Mouse (Mus musculus): ENCODE data around the gene Atf7ip. TPM values are rescaled to one million over a fixed set of nuclear protein-coding genes. Genes with fewer than 3 reads are reported as not detected.

The Atf7ip gene
- total RNA-seq, 2 experiments from 2014 or later = 185 to 233 TPM

DNA sequence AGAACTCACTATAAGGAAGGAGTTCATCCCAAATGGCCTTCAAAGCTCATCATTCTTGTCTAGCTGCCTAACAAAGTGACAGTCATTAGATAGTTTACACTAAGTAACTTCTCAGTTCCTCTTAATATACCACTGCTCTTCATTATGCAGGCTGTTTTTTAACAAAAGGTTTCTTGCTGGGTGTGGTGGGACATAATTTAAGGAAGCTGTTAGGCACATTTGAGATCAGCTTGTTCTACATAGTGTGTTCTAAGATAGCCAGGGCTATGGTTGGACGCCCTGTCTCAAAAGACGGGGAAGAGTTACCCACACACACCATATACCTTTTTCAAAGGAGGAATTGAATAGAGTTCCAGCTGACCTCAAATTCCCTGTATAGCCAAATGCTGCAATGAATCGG, 21.9 kb upstream of the Atf7ip start:
- no peak for ATAC-seq (replicated peaks; ENCODE audit: low FRiP score, poor library complexity, severe bottlenecking)

DNA sequence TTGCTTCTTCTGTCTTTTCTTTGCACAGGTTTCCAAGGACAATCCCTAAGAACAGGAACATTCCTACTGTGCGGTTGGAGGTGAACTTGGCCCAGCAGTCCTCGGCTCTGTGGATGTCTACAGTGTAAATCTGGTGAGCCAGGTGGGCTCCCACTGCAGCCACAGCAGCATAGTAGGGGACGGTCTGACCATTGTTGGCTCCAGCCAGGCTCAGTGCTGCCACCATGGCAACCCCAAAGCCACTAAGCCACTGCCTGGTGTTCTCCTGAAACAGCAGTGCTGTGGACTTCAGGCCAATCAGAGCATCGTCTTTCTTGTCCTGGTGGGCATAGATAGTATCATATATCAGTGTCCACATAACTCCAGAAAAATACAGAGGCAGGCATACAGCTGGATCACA, 19.8 kb upstream of the Atf7ip start:
- no peak for ATAC-seq (replicated peaks; ENCODE audit: low FRiP score, poor library complexity, severe bottlenecking)

DNA sequence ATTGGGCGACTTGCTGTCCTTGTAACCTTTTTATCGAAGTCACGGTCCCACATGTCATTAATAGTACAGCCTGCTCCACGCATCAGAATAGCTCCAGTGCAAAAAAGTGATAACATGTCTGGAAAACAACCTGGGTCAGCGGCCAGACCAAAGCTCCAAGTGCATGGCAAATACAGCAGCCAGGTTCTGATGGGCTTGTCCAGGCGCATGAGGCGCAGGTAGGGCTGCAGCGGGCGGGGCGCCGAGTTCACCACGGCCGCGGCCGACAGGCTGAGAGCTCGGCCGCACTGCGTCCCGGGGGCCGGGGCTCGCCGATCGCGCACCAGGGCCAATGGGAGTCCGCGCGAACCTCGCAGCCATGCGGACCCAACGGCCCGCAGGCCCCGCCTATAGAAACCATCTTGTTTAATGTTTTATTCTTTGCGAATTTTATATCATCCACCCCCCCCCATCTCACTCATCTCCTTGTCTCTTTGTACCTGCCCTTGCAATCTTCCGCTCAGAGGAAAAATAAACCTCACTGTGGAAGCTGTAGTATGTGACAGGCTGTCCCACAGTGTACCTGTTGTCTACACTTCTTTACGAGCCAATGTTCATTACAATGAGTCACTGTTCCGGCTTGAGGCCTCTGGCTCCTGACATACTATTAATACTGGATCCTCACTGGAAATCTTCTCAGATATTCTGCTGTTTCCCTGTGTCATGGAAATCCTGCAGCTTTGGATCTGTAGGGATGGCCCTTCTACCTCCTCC, 19.0 kb upstream of the Atf7ip start:
- ATAC-seq (replicated peaks; ENCODE audit: low FRiP score, poor library complexity, severe bottlenecking) = no peak

DNA sequence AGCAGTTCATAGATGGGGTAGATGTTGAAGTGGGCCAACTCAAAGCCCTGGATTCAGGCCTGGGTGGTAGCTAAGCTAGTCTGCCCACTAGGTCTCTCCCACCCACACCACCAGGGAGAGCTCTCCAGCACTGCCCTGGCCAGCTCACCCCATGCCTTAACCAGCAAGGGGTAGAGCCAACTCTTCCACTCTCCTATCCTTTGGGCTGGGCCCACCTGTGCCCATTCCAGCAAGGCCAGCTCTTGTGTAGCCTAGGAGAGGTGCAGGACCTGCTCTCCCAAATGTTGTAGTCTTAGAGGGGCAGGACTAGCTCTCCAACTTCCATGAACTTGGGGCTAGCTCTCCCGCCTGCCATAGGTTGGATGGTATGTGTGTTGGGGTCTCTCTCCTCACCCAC, 18.4 kb upstream of the Atf7ip start:
- no peak for ATAC-seq (replicated peaks; ENCODE audit: low FRiP score, poor library complexity, severe bottlenecking)

DNA sequence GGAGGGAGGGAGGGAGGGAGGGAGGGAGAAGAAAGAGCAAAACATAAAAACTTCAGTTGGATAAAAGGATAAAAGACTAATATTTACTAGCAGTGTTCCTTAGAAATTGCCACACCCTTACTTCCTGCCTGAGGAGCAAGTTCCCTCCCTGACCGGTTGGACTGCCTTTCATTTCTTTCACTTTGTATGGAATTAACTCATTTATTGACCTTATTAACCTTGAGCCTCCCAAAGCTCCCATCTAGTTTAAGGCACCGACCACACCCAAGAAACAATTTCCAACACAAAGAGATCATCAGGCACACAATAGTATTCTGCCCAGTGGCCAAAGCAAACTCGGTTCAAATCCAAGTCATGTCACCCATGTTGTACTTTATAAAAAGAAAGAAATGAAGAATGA, 16.1 kb upstream of the Atf7ip start:
- no peak for ATAC-seq (replicated peaks; ENCODE audit: low FRiP score, poor library complexity, severe bottlenecking)

DNA sequence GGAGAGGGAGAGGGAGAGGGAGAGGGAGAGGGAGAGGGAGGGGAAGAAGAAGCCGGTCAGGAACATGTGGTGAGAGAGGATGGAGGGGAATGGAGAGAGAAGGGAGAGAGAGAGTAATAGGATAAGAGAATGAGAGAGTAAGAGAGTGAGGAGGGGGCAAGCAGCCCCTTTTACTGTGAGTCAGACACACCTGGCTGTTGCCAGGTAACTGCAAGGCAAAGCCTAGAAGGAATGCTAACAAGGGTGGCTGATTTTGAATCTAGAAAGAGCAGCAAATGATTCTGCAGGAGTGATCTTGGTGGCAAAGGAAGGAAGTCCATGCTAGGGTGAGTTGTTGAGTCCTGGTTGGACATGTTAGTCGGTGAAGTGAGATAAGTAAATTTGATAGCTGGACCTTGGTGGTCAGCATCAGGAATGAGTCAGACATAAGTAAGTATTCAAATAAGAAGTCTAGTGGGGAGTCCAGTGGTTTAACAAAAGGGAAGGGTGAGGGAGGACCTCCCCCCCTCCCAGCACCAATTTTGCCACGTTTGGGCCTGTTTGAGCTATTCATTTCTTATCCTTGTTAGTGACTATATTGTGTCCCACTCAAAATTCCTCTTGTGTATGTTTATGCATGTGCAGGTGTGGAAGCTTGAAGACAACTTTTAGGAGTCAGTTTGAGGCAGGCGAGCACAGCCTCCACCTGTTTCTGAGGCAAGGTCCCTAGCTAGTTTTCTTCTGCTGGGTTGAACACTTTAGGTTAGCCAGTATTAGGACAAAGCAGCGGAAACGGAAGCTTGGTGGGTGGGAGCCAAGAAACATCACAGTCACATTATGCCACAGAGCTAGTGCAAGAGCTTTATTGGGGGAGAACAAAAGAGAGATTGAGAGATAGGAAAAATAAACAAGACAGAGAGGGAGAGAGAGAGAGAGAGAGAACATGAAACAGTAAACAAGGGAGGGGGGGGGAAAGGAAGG, 15.2 kb upstream of the Atf7ip start:
- ATAC-seq (replicated peaks; ENCODE audit: low FRiP score, poor library complexity, severe bottlenecking) = no peak

DNA sequence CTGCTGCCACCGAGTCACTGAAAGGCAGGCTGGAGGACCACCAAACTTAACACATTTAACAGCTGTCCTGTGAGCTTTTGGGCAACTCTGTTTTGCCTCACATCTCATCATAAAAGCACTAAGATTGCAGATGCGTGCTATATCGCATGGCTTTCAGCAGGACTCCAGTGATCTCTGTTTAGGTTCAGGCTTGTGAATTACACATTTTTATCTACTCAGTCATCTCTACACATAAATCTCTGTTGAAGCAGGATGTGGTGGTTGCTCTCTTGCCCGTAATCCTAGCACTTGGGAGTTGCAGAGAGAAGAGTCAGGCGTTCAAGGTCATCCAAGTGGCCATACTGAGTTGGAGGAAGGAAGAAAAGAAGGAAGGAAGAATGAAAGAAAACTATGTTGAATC, 14.3 kb upstream of the Atf7ip start:
- ATAC-seq (replicated peaks; ENCODE audit: low FRiP score, poor library complexity, severe bottlenecking) = no peak

DNA sequence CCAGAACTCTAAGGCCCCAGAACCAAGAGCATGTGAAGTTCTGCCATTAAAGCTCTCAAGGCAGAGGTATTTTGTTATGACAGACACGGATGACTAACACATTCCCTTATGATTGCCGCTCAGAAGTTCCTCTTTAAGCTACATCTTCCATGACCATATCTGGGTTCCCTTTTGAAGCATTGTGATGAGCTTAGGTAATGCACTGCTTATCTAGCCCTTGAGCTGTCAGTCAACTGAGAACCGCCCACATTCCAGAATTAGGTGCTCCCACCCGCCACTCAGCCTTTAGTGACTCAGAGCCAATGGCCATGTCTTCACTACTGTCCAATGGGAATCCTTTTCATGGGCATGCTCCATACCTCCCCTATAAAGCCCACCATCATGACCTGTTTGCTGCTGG, 13.7 kb upstream of the Atf7ip start:
- no peak for ATAC-seq (replicated peaks; ENCODE audit: low FRiP score, poor library complexity, severe bottlenecking)

DNA sequence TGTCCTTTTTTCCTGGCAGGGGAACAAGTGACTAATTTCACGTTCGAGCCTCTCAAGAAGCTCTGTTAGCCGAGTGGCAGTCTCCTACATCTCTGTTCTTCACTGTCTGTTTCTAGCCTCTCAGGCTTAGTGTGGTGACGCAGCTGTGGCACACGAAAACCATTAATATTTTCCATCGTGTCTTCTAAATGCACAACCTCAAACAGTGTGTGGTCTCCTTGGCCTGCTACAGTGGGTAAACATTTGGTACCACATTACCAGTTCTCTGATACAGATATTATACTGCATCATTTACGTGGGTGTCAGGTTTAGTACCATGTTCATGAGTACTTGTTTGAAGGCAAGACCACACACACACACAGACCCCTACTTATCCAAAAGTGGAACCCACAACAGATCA, 12.5 kb upstream of the Atf7ip start:
- no peak for ATAC-seq (replicated peaks; ENCODE audit: low FRiP score, poor library complexity, severe bottlenecking)

DNA sequence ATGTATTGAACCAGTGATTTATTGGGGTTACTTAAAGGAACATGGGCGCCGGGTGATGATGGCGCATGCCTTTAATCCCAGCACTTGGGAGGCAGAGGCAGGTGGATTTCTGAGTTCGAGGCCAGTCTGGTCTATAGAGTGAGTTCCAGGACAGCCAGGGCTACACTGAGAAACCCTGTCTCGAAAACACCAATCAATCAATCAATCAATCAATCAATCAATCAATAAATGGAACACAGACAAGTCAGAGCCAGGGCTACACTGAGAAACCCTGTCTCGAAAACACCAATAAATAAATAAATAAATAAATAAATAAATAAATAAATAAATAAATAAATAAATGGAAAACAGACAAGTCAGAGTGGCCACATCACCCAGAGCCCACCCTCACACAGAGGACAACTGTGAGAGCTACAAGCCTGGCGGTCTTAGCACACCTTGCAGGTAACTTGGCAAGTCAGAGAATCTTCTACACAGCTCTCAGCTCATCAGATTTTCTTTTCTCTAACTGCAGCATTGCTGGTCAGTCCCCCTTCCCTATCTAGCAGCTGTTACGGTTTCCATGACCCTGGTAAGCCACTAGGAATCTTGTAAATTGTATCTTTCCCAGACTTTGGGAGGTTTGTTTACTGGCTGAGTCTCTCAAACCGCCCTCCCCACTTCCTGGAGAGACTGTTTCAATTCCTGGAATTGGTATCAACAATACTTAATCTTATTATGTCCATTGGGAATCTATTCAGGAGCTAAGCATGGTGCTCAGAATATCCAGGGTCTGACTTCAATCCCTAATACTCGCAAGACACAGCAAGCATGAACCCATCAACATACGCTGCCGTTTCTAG, 11.8 kb upstream of the Atf7ip start:
- ATAC-seq (replicated peaks; ENCODE audit: low FRiP score, poor library complexity, severe bottlenecking) = no peak

DNA sequence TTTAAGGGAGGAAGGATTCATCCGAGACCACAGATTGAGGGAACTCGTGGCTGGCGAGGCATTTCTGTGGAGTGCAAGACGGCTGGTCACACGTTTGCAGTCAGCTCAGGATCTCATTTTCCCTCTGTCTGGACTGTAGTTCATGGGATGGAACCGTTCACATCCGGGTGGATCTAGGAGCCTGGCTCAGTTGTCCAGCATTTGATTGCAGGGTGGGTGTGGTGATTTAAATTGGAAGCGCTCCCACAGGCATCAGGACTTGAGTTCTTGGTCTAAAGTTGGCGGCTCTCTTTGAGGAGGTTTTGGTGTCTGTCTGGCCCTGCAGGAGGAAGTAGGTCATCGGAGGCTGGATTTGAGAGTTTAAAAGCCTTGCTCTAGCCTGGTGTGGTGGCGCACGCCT, 10.9 kb upstream of the Atf7ip start:
- ATAC-seq (replicated peaks; ENCODE audit: low FRiP score, poor library complexity, severe bottlenecking) = no peak

DNA sequence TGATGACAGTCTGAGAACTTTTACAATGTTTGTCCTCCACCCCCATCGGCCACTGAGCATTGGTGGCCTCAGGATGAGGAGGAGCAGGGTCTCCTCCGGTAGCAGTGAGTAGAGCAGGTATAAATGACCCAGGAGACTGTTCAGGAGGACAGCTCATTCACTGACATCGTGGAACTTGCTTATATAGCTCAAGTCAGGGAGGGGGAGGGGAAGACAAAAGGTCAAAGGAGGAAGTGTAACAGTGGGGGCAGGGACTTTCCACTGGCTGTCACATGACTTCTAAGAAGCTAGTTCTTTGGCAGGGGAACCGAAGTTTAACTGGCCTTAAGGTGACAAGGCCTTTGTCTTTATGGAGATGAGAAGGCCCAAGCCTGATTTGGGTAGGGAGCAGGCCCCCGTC, 8.2 kb upstream of the Atf7ip start:
- 0 out of 2 replicates have a peak, but pooled peaks have one; percentile 33 for ATAC-seq (replicated peaks; ENCODE audit: low FRiP score, poor library complexity, severe bottlenecking)

DNA sequence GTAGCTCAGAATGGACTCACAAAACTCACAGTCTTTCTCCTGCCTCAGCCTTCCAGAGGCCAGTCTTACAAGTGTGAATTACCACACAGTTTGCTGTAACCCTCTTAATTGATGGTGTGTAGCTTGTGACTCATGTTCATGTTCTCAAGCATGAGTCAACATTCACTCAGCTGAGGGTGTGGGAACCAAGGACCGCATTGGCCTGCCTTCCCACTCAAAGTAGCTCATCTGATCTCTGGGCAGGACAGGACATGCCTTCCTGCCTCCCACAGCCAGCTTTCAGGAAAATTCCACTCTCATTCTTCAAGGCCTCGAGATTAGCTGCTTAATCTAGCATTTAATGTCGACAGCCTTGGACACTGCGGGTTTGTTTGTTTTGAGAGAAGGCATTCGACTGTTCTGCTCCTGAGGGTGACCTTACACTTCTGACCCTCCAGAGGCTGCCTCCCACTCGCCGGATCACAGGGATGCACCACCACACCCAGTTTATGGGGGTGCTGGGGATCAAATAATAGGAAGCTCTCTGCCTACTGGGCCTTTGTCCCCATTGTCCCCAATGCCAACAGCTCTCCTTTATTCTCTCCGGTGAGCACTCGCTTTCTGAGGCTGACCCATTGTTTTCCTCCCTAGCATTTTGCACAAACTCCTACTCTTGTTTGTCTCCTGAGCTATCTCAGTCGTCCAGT, 6.5 kb upstream of the Atf7ip start:
- no peak for ATAC-seq (replicated peaks; ENCODE audit: low FRiP score, poor library complexity, severe bottlenecking)

DNA sequence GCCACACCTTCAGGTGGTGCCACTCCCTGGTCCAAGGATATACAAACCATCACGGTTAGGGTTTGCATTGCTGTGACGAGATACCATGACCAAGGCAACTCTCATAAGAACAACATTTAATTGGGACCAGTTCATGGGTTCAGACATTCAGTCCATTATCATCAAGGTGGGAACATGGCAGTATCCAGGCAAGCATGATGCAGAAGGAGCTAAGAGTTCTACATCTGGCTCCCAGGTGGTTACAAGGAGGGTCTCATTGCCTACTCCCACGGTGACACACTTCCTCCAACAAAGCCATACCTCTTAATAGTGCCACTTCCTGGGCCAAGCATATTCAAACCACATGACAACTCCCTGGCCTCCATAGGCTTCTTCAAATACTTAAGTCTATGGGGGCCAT, 2.7 kb downstream of the Atf7ip start:
- no peak for ATAC-seq (replicated peaks; ENCODE audit: low FRiP score, poor library complexity, severe bottlenecking)

DNA sequence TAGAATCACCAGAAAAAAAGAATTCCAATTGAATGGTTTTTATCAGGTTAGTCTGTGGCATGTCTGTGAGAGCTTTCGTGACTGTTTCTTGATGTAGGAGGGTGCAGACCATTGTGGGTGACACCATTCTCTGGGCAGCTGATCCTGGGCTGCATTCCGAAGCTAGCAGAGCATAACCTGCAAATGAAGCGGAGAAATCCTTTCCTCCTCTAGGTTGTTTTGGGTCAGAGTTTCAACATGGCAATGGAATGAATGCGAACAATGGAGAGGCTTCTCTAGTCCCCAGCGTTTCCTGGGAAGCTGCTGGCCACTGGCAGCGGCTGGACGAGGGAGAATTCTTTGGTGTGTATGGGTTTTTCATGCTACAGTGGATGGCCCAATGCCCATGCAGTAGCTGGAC, 5.0 kb downstream of the Atf7ip start:
- ATAC-seq (replicated peaks; ENCODE audit: low FRiP score, poor library complexity, severe bottlenecking) = no peak

DNA sequence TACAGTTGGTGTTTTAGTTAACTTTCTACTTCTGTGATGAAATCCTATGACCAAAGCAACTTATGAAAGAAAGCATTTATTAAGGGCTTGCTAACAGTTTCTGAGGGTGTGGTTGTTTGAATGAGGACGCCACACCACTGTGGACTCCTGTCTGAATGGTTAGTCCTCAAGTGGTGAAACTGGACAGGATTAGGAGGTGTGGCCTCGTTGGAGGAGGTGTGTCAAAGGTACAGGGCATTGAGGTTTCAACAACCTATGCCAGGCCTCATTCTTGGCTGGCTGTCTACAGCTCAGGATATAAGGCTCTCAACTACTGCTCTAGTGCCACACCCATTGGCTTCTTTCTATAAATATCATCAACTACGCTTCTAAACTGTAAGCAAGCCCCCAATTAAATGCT, 6.4 kb downstream of the Atf7ip start:
- ATAC-seq (replicated peaks; ENCODE audit: low FRiP score, poor library complexity, severe bottlenecking) = no peak

DNA sequence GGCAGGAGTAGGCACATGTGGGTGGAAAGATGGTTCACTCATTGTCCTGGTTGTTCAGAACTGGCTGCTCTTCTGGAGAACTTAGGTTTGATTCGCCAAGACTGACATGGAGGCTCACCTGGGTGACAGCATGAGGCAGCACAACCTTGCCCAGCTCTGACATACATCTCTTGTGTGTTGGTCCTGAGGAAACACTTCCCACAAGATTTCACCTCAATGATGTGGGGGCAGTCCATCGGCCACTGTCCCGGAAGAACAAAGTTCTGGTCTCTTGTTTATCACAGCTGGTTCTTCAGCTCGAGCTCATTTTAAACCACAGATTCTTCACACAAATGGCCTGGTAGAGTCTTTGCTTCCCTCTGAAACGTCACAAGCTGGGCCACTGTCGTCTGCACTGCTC, 10.7 kb downstream of the Atf7ip start:
- ATAC-seq (replicated peaks; ENCODE audit: low FRiP score, poor library complexity, severe bottlenecking) = no peak

DNA sequence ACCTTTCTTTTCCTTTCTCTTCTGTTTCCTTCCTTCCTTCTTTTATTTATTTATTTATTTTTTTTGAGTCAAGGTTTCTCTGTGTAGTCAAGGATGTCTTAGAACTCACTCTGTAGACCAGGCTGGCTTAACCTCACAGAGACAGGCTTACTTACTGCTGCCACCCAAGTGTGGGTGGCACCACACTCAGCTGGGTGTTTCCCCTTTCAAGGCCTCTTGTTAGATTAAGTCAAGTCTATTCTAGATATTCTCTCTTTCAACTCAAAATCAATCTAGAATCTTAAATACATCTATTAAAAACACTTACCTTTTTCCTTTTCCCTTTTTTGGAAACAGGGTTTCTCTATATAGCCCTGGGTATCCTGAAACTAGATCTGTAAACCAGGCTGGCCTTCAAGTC, 11.3 kb downstream of the Atf7ip start:
- ATAC-seq (replicated peaks; ENCODE audit: low FRiP score, poor library complexity, severe bottlenecking) = no peak

DNA sequence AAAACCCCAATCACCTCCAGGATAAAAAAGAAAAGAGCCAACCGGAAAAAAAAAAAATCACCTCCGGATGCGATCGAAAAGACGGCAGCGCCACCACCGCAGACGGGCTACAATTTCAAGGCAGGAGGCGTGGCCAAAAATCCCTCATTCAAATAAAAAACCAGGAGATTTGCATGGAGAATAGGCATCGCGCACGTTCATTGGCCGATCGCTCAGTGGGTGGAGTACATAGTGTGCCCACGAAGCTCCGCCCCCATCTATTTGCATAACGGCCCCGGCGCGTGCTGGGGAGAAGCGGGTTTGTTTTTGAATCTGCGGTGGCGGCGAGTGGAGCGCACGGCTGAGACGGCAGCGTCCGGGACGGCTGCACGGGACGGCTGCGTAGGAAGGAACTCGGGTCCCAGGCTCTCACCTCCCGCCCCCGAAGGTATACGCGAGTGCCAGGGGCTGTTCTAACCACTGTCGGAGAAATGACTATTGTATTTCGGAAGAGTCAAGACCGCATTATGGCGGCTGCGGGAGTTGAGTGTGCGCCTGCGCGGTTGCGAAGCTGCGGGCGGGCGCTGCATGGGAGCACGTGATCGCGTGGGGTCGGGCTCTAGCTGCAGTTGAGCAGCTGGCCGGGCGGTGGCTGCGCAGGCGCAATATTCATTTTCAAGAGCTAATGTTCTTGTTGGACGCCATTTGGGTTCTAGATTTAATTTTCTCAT, 12.7 kb downstream of the Atf7ip start:
- peak; percentile 90 for ATAC-seq (replicated peaks; ENCODE audit: low FRiP score, poor library complexity, severe bottlenecking)
